Mouse (Mus musculus) ES-CJ7 (cell line): ENCODE measurements around the gene Mipol1.
A peak's percentile ranks its signal among the peaks of the same experiment; 100 is the strongest.
"Not testable (repeated sequence)": the region's sequence is repeated elsewhere in the genome, so short reads cannot be mapped to it uniquely, and the experiment has no call there.

Source experiments
- DNase-seq: peaks from one replicate; pipeline ENCODE4 v3.0.0; 2011; ENCODE audit warnings: low read depth, low spot score

Gene Mipol1

GRCm38 (mm10) chr12:57428243-57428642 lies 198.0 kb downstream of the Mipol1 start:
- DNase-seq, result no peak

- DNase-seq, result no peak
Observed at GRCm38 (mm10) chr12:57428767-57429166, 198.5 kb downstream of the Mipol1 start.

DNA sequence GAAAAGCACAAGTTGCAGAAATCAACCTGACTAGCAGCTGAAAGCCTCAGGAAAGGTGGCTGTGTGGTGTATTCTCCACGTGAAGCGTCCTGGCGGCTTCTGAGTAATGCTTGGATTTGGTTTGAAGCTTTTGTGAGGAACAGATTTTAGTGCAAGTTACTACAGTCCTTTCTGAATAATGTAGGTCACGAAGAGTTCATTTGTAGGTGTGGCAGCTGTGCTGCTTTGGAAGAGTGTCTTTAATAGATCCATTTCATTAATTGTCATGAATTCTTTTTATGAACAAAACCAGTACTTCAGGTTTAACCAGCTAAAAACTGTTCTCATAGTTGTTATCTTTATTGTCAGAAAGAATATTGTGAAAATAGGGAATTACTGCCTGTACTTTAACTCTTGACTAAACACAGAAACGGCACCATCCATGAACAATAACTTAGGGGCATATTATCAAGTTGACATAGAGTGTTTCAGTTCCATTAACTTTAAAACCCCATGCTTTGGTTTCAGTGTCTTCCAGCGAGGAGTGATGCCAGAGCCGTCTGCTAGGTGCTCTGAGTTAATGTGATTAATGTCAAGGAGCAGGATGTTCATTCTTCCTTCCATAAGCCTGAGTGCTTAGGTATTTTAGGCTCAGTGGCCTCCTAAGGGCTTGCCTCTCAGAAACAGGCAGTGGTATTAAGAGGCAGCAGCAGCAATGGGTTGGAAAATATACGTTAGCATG lies 206.9 kb downstream of the Mipol1 start:
- not testable (repeated sequence) for DNase-seq

DNA sequence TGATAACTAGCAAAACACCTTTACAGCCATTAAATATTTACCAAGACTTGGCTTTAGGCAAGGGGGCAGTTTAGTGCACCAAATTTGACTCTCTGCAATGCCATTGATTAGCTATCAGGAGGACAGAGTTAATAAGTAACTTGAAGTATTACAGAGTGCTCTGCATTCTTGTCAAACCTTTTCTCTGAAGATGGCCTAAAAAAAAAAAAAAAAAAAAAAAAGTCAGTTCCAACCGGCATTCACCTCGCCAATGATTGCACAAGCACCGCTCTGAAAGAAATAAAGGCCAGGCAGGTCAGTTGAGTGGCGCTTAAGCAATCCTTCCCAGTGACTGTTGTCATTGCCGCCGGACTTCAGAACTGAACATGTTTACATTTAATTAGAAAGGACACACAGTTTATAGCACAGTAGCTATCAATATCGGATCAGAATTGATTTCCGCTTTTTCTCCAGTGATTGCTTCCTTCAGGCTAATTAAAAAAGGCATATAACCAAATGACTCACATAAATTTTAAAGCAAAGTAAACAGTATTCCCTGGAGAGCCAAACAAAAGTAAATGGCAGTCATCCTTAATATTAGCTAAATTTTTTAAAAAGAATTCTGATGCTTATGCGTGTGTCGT lies 214.2 kb downstream of the Mipol1 start:
- no peak for DNase-seq

GRCm38 (mm10) chr12:57447331-57447730 lies 217.1 kb downstream of the Mipol1 start:
- no peak for DNase-seq

GRCm38 (mm10) chr12:57449299-57449698 lies 219.1 kb downstream of the Mipol1 start:
- no peak for DNase-seq

- no peak for DNase-seq
Observed at GRCm38 (mm10) chr12:57450017-57450583, 219.9 kb downstream of the Mipol1 start.

DNA sequence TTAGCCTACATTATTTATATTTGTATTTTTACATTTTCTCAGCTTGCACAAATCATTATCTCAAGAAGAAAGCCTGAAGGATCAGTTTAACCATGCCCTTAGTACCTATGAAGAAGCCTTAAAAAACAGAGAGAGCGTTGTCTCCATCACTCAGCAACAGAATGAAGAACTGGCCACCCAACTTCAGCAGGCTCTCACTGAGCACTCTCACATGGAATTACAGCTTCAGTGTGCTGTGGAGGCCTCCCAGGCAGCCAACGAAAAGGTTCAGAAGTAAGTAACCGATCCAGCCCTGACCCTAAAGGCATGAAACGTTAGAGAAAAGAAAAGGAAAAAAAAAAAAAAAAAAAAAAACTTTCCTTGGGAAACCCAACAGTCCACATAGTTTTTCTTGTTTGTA lies 226.7 kb downstream of the Mipol1 start:
- no peak for DNase-seq

- DNase-seq, result no peak
Observed at GRCm38 (mm10) chr12:57457339-57457738, 227.1 kb downstream of the Mipol1 start.

DNA sequence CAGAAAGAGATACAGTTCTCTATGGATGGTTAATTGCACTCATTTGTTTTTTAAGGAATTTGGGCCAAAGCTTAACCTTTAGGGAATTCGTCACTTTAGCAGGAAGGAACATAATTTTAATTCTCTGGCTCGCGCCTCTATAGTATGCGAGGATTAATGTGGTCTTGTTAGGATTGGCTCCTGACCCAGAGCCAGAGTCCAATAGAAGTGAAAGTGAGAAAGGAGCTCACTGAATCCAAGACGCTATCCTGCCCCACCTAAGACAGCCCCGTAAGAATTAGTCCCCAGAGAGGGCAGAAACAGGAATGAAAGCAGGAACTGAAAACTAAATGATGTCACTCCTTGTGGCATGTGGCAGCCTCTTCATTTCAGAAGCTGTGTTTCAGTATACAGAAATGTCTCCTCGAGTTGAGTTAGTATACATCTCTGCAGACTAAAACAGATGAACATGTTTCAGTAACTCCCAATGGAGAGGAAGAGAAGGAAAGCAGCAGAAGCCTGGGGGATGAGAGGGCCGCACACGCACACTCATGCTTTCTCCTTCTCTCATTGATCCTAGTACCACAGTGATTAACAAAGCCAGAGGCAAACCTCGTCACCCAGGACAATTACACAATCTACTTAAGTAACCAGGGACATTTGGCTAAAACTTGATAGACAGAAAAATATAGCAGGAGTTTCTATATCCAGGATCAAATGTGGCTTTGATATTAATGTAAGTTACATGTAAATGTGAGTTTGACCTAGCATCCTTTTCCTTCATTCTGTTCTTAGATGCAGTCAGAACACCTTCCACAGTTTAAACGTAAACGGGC lies 234.5 kb downstream of the Mipol1 start:
- no peak for DNase-seq

GRCm38 (mm10) chr12:57471786-57472185 lies 241.6 kb downstream of the Mipol1 start:
- DNase-seq, result peak; percentile 88

GRCm38 (mm10) chr12:57476876-57477275 lies 246.6 kb downstream of the Mipol1 start:
- no peak for DNase-seq

GRCm38 (mm10) chr12:57481823-57482222 lies 251.6 kb downstream of the Mipol1 start:
- no peak for DNase-seq

DNA sequence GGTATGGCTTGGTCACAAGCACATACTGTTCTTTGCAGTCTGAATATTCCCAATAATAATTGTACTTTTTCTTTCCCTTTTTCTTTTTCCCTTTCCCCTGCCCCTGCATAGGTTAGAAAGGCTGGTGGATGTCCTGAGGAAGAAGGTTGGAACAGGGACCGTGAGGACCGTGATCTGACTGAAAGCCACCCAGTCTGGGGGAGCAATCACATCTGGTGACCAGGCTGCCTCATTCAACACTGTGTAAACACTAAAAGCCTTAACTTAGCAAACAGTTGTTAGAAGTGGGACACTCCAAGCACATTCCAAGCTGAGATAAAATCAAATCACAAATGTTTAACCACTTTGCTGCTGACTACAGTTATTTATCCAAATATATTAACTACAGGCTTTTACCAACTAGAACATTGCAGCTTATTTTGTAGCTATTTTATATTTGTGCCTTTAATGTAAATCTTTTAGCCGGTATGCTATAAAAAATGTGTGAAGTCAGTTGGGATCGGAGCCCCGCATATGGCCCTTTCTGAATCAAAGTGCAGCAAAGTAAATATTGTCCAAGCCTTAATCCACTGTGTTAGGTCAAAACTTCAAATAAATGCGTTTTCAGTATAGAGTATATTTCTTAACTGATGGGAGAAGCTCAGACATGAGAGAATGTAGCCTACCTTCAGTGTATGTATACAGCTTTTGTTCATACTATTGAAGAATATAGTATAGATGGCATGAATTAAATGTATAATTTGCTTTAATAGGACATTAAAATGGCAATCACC lies 266.3 kb downstream of the Mipol1 start:
- DNase-seq, result no peak

DNA sequence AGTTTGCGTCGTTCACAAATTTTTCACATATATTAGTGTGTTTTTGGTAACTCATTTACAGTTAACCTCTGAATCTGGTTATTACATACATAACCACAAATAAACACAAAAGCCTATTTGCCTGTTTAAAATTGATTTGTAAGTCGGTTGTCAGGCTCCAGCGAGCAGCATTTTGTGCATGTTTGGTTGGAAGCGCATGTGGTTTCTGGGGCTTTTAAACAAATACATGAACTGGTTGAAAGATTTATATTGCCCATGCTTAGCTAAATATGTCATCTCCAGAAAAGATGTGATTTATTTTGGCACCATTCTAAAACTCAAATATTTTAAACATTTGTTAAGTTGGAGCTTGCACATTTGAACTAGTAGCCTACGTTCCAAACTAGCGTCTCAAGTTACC lies 270.0 kb downstream of the Mipol1 start:
- DNase-seq, result no peak

DNA sequence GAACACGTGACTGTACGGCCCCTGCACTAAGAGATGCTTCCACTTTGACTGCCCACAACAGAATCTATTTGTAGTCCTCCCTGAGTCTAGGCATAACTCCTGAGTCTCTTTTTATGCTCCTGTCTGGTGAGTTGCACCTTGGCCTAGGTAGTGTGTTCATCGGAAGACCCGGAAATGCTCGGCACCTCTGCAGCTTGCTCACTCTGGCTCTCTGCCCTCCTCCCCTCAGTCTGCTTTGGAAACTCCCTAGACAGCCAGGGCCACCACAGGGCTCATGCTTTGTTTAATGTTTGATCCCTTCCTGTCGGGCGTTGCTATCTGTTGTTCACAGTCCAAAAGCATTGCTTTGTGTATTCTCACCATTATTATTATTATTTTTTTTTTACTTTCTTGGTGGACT lies 275.1 kb downstream of the Mipol1 start:
- peak; percentile 24 for DNase-seq

GRCm38 (mm10) chr12:57508938-57509337 lies 278.7 kb downstream of the Mipol1 start:
- no peak for DNase-seq

- DNase-seq, result no peak
Observed at GRCm38 (mm10) chr12:57509726-57510125, 279.5 kb downstream of the Mipol1 start.

- no peak for DNase-seq
Observed at GRCm38 (mm10) chr12:57511127-57511526, 280.9 kb downstream of the Mipol1 start.

GRCm38 (mm10) chr12:57511560-57511959 lies 281.3 kb downstream of the Mipol1 start:
- no peak for DNase-seq

DNA sequence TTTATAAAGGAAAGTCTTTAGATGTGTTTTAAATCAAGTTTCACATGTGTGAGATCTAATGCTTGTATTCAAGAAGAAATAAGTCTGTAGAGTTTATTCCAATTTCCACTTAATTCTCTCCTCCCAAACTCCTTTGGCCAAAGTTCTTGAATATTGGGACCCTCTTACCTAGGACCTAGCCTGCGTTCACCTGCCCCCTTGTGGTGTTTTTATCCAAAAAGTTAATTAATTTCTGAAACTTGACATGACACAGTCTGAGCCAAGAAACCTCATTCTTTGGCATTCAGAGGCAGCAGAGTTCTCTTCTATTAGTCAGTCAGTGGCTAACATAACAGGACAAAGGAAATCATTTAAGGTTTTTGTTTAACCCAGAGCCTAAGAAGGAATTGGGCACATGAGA lies 284.3 kb downstream of the Mipol1 start:
- DNase-seq, result no peak
